10 mouse cellular contexts compared by ENCODE assay signal in genomic region chr15:100706226-100706625, GRCm38 (mm10). TPM values are rescaled to one million over a fixed set of nuclear protein-coding genes. Genes with fewer than 3 reads are reported as not detected.
DNase-seq lines count a peak whose midpoint lies in the region; ATAC-seq and TF ChIP-seq lines count a peak whose summit lies in the region.
"Had no signal": no experiment of that assay in that cellular context is flagged by ENCODE, and none has a peak within 500 bp of the region (broad histone marks: within the 10 kb centered on the region; RNA-seq: fewer than 3 reads in every experiment).

No protein-coding gene starts in this region.

- H3K9ac ChIP-seq in lung, postnatal 0 days (replicated peaks; ENCODE audit: low read depth) = no peak overlapping the region
- H3K9ac ChIP-seq in liver, embryonic 13.5 days = no peak overlapping the region
- H3K9ac ChIP-seq in forebrain, embryonic 16.5 days (replicated peaks; ENCODE audit: low read depth, low read length) = no peak overlapping the region
- H3K9ac ChIP-seq: embryonic facial prominence, embryonic 12.5 days had no signal

- no peak for TF ChIP-seq CTCF in lung, postnatal 0 days (IDR thresholded peaks at IDR 0.05)

- 0 out of 2 replicates have a peak, but pooled peaks cover 3% of the 10 kb centered on the region for H3K27me3 ChIP-seq in lung, postnatal 0 days (replicated peaks; ENCODE audit: insufficient read depth, low read length)
- H3K27me3 ChIP-seq in liver, embryonic 13.5 days = peaks cover 19% of the 10 kb centered on the region
- 0 out of 2 replicates have a peak, but pooled peaks cover 3% of the 10 kb centered on the region for H3K27me3 ChIP-seq in forebrain, embryonic 16.5 days (replicated peaks; ENCODE audit: control insufficient read depth, insufficient read depth, low read length)

- no peaks in the 10 kb centered on the region for H3K9me3 ChIP-seq in lung, postnatal 0 days (ENCODE audit: low read length)
- H3K9me3 ChIP-seq in liver, embryonic 13.5 days (replicated peaks) = no peaks in the 10 kb centered on the region
- no peaks in the 10 kb centered on the region for H3K9me3 ChIP-seq in forebrain, embryonic 16.5 days (ENCODE audit: control insufficient read depth, low read length)
- H3K9me3 ChIP-seq: embryonic facial prominence, embryonic 12.5 days had no signal

- TF ChIP-seq EP300 in lung, postnatal 0 days (IDR thresholded peaks at IDR 0.05) = no peak

- no peak overlapping the region for H3K4me2 ChIP-seq in lung, postnatal 0 days (replicated peaks; ENCODE audit: low read depth, low read length)
- no peak overlapping the region for H3K4me2 ChIP-seq in liver, embryonic 13.5 days
- no peak overlapping the region for H3K4me2 ChIP-seq in forebrain, embryonic 16.5 days (ENCODE audit: low read length)
- H3K4me2 ChIP-seq: embryonic facial prominence, embryonic 12.5 days had no signal

- no peaks in the 10 kb centered on the region for H3K36me3 ChIP-seq in lung, postnatal 0 days (ENCODE audit: insufficient read depth, low read length)
- no peaks in the 10 kb centered on the region for H3K36me3 ChIP-seq in liver, embryonic 13.5 days
- H3K36me3 ChIP-seq in forebrain, embryonic 16.5 days (ENCODE audit: control insufficient read depth, insufficient read depth) = no peaks in the 10 kb centered on the region
- H3K36me3 ChIP-seq: embryonic facial prominence, embryonic 12.5 days had no signal

- DNase-seq in lung, postnatal 10 days = peak; percentile 22
- no peak for DNase-seq in lung, postnatal 0 days (ENCODE audit: low spot score)
- peak; percentile 18 for DNase-seq in liver, embryonic 13.5 days
- peak; percentile 34 for DNase-seq in skeletal muscle tissue, adult 2 months (ENCODE audit: low read depth, low spot score)
- DNase-seq in adipocyte (ENCODE audit: low spot score) = no peak
- no peak for DNase-seq in urinary bladder, postnatal 36 days (ENCODE audit: low spot score in 2 of 2)
- no peak for DNase-seq in gastrocnemius, postnatal 14 days
- DNase-seq: gastrocnemius, postnatal 25 days had no signal

- no peak overlapping the region for H3K4me3 ChIP-seq in lung, postnatal 0 days (ENCODE audit: low read depth, low read length)
- H3K4me3 ChIP-seq in liver, embryonic 13.5 days (replicated peaks) = no peak overlapping the region
- H3K4me3 ChIP-seq in forebrain, embryonic 16.5 days (replicated peaks; ENCODE audit: low read length) = no peak overlapping the region
- H3K4me3 ChIP-seq: embryonic facial prominence, embryonic 12.5 days had no signal

- no peak overlapping the region for H3K27ac ChIP-seq in lung, postnatal 0 days (ENCODE audit: low read length)
- H3K27ac ChIP-seq in liver, embryonic 13.5 days = no peak overlapping the region
- no peak overlapping the region for H3K27ac ChIP-seq in forebrain, embryonic 16.5 days (ENCODE audit: low read length)
- H3K27ac ChIP-seq: embryonic facial prominence, embryonic 12.5 days had no signal

- intact Hi-C loops in gastrocnemius, postnatal 14 days (cut with DNase I; ENCODE audit: low total_unique reads) = no loop called here

- no peak for ATAC-seq in lung, postnatal 0 days
- ATAC-seq in liver, embryonic 13.5 days (ENCODE audit: low read depth) = no peak
- ATAC-seq in forebrain, embryonic 16.5 days = no peak

- WGBS in lung, postnatal 0 days = 63% methylated on average over 8 of the region's 8 CpGs
- 25% methylated on average over 8 of the region's 8 CpGs for WGBS in liver, embryonic 13.5 days (ENCODE audit: insufficient replicate concordance)
- 77% methylated on average over 8 of the region's 8 CpGs for WGBS in forebrain, embryonic 16.5 days

- no peaks in the 10 kb centered on the region for H3K4me1 ChIP-seq in lung, postnatal 0 days (ENCODE audit: insufficient read depth, low read depth, low read length)
- peaks cover 41% of the 10 kb centered on the region for H3K4me1 ChIP-seq in liver, embryonic 13.5 days (replicated peaks)
- H3K4me1 ChIP-seq in forebrain, embryonic 16.5 days (replicated peaks; ENCODE audit: control insufficient read depth, insufficient read depth, low read length) = no peaks in the 10 kb centered on the region

RNA-seq across cellular contexts. Expression of gene Cela1, which starts 18.5 kb away (rescaled TPM):
- 5.0 and 11.4 TPM in 2 replicates for polyA plus RNA-seq in lung, postnatal 0 days (2015; fragmentation: Nextera tagmentation; extraction: Ambion mirVana)
- polyA plus RNA-seq in liver, embryonic 13.5 days (2015; fragmentation: Nextera tagmentation; extraction: Ambion mirVana) = 8.2 and 11.8 TPM in 2 replicates
- polyA plus RNA-seq in forebrain, embryonic 16.5 days (2015; fragmentation: Nextera tagmentation; extraction: Ambion mirVana) = 1.1 and 1.4 TPM in 2 replicates
- not detected for total RNA-seq in gastrocnemius, postnatal 14 days (2021)
- total RNA-seq: gastrocnemius, postnatal 25 days had no signal

RNA-seq across cellular contexts. Expression of gene Galnt6, which starts 22.9 kb away (rescaled TPM):
- polyA plus RNA-seq in lung, postnatal 0 days (2015; fragmentation: Nextera tagmentation; extraction: Ambion mirVana) = 1.2 TPM in 2 replicates
- 1.1 and 1.3 TPM in 2 replicates for polyA plus RNA-seq in liver, embryonic 13.5 days (2015; fragmentation: Nextera tagmentation; extraction: Ambion mirVana)
- 0.34 and 0.39 TPM in 2 replicates for polyA plus RNA-seq in forebrain, embryonic 16.5 days (2015; fragmentation: Nextera tagmentation; extraction: Ambion mirVana)
- under 1 TPM; 0.18 to 0.33 TPM for total RNA-seq in gastrocnemius, postnatal 14 days (2021)

RNA-seq across cellular contexts. Expression of gene Bin2, which starts 36.9 kb away (rescaled TPM):
- 4.2 and 4.5 TPM in 2 replicates for polyA plus RNA-seq in lung, postnatal 0 days (2015; fragmentation: Nextera tagmentation; extraction: Ambion mirVana)
- 19.7 and 25.7 TPM in 2 replicates for polyA plus RNA-seq in liver, embryonic 13.5 days (2015; fragmentation: Nextera tagmentation; extraction: Ambion mirVana)
- polyA plus RNA-seq in forebrain, embryonic 16.5 days (2015; fragmentation: Nextera tagmentation; extraction: Ambion mirVana) = 0.65 and 0.70 TPM in 2 replicates
- under 1 TPM; 0.53 to 0.89 TPM for total RNA-seq in gastrocnemius, postnatal 14 days (2021)

RNA-seq across cellular contexts. Expression of gene Slc4a8, which starts 55.3 kb away (rescaled TPM):
- polyA plus RNA-seq in lung, postnatal 0 days (2015; fragmentation: Nextera tagmentation; extraction: Ambion mirVana) = 3.9 and 5.5 TPM in 2 replicates
- polyA plus RNA-seq in liver, embryonic 13.5 days (2015; fragmentation: Nextera tagmentation; extraction: Ambion mirVana) = 0.34 and 0.51 TPM in 2 replicates
- polyA plus RNA-seq in forebrain, embryonic 16.5 days (2015; fragmentation: Nextera tagmentation; extraction: Ambion mirVana) = 20.8 and 25.7 TPM in 2 replicates
- 1 to 10 TPM; 2.0 to 6.0 TPM for total RNA-seq in gastrocnemius, postnatal 14 days (2021)

Comparison
In these comparisons a context has a peak if more than half of its experiments do, and no peak if none do; other contexts are left out.
1. DNase-seq: peak in lung, postnatal 10 days (single experiment), liver, embryonic 13.5 days (single experiment) and skeletal muscle tissue, adult 2 months (single experiment); none in lung, postnatal 0 days (single experiment), adipocyte (single experiment), urinary bladder, postnatal 36 days (0 of 2) and gastrocnemius, postnatal 14 days (single experiment).